Mouse (Mus musculus): ENCODE measurements around the gene Crls1. TPM values are rescaled to one million over a fixed set of nuclear protein-coding genes. Genes with fewer than 3 reads are reported as not detected.

Gene Crls1
- total RNA-seq, 2 experiments from 2014 or later, result 17.1 to 19.0 TPM

GRCm38 (mm10) chr2:132884303-132884967 lies 38.0 kb downstream of the Crls1 start:
- DNase-seq, result no peak

- no peak for DNase-seq
These were observed 38.8 kb downstream of the Crls1 start for GRCm38 (mm10) chr2:132885312-132885711.

- DNase-seq, result no peak
These were observed 47.4 kb downstream of the Crls1 start for GRCm38 (mm10) chr2:132893826-132894225.

GRCm38 (mm10) chr2:132898211-132898610 lies 51.7 kb downstream of the Crls1 start:
- no peak for DNase-seq

- no peak for DNase-seq
These were observed 54.1 kb downstream of the Crls1 start for GRCm38 (mm10) chr2:132900596-132900995.

GRCm38 (mm10) chr2:132901636-132902035 lies 55.2 kb downstream of the Crls1 start:
- DNase-seq, result no peak

GRCm38 (mm10) chr2:132902056-132902455 lies 55.6 kb downstream of the Crls1 start:
- DNase-seq, result no peak

- DNase-seq, result peak; percentile 25
These were observed 57.0 kb downstream of the Crls1 start for GRCm38 (mm10) chr2:132903498-132903897.

GRCm38 (mm10) chr2:132904961-132905360 lies 58.5 kb downstream of the Crls1 start:
- no peak for DNase-seq

GRCm38 (mm10) chr2:132906763-132907162 lies 60.3 kb downstream of the Crls1 start:
- peak; percentile 17 for DNase-seq

- DNase-seq, result no peak
These were observed 68.3 kb downstream of the Crls1 start for GRCm38 (mm10) chr2:132914785-132915184.

Other genes with a start within 250 kb of the Crls1 start
- gene Shld1, start 159.7 kb upstream of the Crls1 start, total RNA-seq (2021), result 1 to 10 TPM; 3.6 to 5.7 TPM
- gene Chgb, start 65.4 kb upstream of the Crls1 start, total RNA-seq (2021), result under 1 TPM; 0.42 to 0.52 TPM
- 1 to 10 TPM; 7.9 to 9.8 TPM for gene Trmt6, start 30.6 kb upstream of the Crls1 start, total RNA-seq (2021)
- gene Mcm8, start 30.5 kb upstream of the Crls1 start, total RNA-seq (2021), result 1 to 10 TPM; 1.5 to 2.1 TPM
- gene Lrrn4, start 34.2 kb downstream of the Crls1 start, total RNA-seq (2021), result under 1 TPM; 0.07 to 0.09 TPM
- gene Fermt1, start 99.2 kb downstream of the Crls1 start, total RNA-seq (2021), result not detected

All from gastrocnemius, postnatal 10 days (tissue).